Mouse (Mus musculus) cerebellum, adult 11-12 months (tissue): ENCODE measurements around the gene Sec11a.
"Not testable (repeated sequence)": the region's sequence is repeated elsewhere in the genome, so short reads cannot be mapped to it uniquely, and the experiment has no call there.

Experiments
- DNase-seq: peaks from one replicate; pipeline ENCODE4 v3.0.0; 2022

The Sec11a gene

DNA sequence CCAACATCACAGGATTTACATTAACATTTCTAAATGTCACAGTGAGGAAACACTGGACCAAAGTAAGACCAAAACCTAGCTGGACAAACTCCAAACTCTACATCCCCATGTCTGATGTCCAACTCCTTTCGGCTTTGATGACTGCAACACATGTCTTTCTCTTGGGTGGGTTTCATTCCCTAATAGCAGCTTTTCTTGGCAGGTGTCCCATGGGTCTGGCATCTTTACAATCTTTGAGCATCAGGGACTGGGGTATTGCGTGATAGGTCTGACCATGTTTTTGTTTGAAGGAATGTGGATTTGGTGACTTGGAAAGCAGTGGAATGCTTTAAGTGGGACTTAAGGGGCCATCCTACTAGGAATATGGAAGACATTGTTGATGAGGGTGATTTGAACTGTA lies 9.3 kb upstream of the Sec11a start:
- DNase-seq = no peak

DNA sequence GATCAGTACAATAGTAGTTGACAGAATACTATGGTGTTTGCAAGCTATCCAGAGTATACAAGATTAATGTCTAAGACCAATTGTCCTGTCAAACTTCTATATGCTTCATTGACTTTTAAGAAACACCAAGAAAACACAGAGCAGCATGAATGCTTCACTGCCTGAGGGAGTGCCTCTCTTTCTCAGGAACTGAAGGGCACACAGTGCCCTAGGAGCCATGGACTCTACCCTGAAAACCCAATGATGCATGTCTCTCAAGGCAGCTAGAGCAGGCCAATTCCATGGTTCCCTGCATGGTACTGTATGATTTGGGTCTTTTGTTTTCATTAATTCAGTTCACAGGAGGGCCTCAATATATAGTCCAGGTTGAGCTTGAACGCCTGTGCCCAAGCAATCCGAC lies 6.7 kb upstream of the Sec11a start:
- DNase-seq = no peak

DNA sequence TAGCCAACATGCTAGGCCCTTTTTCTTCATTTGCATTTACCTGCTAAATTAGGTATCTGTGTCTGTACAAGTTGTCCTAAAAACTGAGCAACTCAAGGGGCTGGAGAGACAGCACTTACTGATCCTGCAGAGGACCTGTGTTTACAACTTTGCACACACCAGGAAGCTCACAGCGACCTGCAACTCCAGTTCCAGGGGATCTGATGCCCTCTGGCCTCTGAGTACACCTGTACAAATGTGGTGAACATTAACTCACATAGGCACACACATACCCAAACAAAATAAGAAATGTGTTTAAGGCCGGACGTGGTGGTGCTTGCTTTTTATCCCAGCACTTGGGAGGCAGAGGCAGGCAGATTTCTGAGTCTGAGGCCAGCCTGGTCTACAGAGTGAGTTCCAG lies 4.6 kb upstream of the Sec11a start:
- no peak for DNase-seq

DNA sequence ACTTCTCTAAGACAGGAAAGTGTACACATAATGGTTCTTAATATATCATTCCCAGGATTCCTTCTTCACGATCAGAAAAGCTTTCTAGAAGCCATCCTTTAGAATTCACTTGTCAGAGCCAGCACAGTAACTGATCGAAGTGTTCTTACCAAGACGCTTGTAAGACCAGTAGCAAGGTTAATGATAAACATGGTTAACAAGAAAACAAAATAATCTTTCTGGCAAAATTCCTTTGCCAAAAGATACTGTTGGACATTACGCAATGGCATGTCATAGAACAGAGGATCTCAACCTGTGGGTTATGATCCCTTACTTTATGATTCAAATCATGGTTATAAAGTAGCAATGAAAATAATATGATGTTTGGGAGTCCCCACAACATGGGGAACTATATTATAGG lies 3.9 kb upstream of the Sec11a start:
- DNase-seq = no peak

DNA sequence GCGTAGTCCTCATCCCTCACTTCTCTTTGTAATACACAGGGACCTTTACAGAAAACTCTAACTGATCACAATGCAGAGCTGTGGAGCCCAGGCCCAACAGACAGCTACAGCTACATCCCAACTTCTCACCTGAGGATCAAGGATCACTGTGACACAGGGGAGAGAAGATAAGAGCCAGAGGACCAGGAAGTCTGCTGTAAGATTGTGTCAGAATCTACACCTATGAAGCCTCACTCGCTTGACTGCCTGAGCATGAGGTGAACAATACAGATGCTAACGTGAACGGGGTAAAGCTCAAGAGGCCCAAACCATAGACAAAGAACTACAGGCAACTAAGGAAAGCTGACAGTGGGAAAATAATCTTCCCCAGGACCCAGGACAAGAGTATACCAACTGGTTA lies 7.8 kb downstream of the Sec11a start:
- DNase-seq = no peak

DNA sequence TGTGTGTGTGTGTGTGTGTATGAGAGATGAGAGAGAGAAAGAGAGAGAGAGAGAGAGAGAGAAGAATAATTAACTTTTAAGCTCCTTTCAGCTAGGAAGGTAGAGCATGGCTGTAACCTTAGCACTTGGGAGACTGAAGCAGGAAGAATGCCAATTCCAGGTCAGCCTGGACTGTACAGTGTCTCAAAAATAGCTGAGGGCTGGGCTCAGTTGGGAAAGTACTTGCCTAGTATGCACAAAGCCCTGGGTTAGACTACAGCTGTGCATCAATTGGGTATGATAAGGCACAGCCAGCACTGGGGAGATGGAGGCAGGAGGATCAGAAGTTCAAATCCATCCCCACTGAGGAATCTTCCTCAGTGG lies 10.3 kb downstream of the Sec11a start:
- not testable (repeated sequence) for DNase-seq

DNA sequence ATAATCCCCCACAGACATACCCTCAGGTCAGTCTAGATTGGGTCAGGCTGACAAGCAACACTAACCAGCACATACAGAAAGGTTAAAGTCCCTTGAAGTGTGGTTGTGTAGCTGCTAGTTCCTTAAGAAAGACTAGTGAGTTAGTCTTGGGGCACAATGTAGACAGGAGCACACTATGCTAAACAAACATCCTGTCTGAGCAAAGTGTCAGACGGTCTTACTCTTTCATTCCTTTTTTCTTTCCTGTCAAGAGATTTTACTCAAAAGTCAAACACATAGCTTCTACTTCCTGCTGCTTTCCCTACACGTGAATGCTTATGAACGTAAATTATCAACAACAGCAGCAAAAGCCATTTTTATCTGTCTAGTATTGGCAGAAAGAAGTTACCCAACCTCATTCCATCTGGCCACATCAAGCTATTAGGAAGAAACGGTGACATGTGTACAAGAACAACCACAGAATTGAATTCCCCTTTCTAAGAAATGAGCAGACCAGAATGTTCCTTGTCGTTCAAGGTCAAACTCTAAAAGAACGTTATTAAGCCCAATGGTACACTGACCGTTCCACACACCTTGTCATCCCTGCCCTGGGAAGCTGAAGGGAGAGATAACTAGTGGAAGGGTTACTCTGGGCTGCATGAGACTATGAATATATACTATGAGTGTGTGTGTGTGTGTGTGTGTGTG lies 10.8 kb downstream of the Sec11a start:
- not testable (repeated sequence) for DNase-seq

DNA sequence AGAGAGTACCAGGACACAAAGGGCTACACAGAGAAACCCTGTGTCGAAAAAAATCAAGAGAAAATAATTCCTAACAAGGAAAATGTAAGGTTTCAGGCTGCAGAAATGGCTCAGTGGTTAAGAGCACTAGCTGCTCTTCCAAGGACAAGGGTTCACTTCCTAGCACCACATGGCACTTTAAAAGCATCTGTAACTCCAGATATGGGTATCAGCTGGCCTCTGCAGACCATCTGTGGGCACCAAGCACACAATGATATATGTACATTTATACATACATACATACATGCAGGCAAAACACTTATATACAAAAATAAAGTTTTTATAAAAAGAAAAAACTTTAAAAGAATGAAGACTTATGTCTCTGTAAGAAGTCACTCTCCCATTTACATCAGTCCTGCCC lies 11.7 kb downstream of the Sec11a start:
- no peak for DNase-seq

DNA sequence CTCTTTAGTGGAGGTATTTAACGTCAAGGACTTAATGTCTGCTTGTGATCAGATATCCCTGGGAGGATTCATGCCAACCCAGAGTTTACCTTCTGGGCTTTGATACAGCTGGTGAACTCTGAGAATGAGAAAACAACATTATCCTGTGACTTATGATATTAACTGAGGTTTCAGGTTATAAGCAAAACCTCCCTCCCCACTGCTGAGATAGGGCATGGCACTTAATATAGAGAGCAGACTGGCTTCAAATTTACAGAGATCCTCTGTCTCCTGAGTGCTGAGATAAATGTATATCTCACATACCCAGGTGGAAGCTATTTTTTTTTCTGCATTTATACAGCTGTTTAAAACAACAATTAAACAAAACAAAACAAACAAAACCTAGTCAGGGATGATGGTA lies 14.8 kb downstream of the Sec11a start:
- DNase-seq = no peak

DNA sequence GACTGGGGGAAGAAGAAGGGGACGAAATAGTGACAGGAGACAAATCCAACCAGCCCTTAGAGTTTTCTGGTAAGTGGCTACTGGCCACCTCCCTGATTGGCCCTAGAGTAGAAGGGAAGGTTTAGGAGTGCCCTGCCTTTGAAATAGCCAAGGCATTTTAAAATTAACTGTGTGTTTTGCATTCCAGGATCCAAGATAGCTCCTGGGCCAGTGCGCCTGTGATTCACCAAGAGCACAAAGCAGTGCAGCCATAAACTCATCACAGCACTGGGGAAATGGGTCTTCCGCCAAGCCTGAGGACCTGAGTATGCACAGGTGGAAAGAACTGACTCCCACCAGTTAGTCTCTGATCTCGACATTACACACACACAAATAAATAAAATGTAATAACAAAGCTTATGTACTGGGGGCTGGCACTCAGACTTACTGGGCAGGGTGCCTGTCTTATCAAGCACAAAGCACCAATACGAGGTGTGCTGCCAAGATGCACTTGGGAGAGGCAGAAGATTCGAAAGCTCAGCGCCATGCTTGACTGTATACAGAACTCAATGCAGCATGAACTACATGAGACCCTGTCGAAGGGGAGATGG lies 15.9 kb downstream of the Sec11a start:
- DNase-seq = no peak

DNA sequence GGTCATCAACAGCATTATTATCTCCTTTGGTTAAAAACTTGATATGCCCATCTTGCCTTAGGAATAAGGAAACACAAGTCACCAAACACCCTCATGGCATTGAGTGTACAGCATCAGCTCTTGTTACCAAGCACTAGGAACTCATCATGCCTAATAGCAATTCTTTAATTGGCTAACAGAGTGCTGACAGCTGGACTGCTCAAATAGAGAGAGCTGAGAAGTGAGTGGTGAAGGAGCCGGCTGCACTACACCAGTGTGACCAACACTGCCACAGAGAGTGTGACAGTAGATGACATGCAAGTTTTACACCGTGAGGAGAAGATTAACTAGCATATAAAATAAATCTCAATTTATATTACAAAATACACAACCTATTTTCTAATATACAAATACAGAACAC lies 24.4 kb downstream of the Sec11a start:
- DNase-seq = no peak

DNA sequence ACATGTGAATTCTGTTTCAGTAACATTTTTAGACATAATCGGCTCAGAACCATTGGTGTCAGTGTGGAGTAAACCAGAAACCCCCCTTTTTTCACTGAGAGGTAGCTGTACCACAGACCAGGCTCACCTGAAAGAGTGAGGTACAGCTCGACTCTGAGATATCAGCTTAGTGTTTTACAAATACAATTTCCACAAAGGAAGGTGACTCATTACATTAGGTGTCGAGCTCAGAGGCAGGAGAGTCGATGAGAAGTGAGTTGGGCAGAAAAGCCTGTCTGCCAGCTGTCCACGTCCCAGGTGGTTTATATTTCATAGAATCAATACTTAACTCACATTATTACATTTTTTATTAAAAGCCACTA lies 28.0 kb downstream of the Sec11a start:
- DNase-seq = no peak

DNA sequence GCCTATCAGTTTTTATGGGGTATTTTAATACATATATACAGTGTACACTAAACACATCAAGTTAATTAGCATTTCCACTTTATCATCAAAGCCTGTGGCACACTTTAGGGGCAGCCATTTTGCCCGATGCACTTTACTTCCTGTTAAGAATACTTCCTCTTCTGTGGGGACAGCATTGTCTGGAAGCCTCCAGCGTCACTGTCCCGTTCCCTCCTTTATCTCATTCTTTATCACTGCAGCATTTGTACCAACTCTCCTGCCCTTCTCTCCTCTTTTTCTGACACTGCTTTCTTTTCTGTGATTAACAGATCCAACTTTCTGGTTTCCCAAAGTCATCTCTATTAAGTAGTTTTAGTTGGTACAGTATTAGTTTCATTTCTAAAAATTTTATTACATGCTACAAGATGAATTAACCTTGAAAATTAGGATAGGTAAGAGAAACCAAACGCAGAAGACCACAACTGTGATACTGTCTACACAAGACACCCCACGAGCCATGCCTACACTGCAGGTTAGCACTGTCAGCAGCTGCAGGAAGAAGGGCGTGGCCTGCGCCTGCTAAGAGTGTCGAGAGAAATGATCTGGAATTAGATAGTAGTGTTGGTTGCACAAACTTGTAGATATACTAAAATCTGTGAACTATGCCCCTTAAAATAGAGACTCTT lies 28.5 kb downstream of the Sec11a start:
- DNase-seq = no peak

DNA sequence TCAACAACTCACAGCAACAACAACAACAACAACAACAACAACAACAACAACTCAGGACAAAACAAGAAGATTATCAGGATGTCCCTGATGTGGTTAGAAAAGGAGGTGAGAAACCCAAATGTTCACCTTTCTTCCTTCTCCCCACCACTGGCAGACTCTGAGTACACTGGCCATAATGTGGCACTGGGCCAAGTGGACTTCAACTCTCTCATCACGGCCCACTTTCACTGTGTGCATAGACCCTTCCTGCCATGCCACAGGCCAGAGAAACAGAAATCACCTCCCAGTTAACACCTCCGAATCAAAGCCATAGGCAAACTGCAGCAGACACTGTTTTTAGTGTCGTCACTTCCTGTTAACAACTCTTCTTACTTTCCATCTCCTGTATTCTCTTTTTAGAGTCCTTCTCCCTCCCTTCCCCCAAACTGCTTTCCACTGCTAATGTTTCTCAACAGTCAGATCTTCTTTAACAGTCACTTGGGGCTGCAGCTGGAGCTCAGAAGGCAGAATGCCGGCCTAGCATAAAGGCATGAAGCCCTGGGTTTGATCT lies 29.6 kb downstream of the Sec11a start:
- DNase-seq = no peak

DNA sequence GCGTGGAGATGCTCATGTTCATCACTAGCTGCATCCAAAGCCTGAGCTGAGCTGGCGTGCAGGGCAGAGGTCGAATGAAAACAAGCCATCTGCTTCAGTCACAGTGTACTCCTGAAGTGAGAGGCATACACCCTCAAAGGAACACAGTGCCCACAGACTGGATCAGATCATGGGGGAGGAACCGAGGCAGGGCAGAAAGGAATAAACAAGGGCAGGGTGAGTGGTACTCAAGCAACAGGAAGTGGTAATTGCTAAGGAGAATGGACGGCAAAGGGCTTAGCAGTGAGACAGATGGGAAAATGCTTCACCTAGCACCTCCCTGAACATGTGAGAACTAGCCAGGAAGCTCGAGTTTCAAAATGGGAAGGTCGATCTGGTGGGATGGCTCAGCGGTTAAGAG lies 35.1 kb downstream of the Sec11a start:
- DNase-seq = no peak

DNA sequence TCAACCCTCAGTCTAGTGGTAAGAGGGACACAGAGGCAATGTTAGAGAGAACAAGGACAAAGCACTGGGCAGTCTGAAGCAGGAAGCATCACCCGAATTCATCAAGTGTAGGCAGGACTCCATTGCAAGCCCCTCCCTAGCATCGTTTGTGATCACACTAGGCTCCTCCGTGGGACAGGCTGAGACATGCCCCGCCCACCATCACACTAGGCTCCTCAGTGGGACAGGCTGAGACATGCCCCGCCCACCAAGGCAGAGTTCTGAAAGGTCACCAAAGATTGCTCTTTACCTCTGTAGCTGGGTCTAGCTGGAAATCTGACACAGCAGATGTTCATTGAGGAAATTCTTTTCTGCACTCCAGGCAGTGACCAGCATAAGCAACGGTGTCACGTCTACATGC lies 36.5 kb downstream of the Sec11a start:
- DNase-seq = no peak

DNA sequence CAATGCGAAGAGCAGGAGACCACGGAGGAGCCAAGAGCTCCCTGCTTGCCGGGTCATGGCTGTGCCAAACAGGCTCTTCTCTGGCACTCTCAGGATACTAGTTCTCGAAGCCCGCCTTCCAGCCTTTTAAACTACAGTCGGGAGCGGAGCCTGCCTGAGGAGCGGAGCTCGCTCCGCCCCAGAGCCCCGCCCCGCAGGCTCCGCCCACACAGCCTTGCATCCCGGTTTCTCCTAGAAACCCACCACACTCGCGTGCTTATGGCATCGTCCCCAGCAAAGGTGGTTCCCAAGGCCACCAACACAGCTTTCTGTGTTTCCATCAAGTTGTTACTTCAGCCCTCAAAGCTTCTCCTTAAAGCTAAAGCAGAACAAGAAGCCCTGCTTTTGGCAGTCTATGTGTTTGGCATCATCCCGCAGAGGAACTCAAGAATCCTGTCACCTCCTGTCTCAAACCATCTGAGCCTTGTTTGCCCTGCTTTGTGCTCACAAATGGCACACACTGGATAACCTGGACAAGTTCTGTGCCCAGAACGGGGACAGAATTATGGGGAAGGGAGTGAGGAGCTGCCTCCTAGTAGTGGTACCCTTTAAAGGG lies 42.6 kb downstream of the Sec11a start, which contains the start of gene Nmb:
Gene Nmb (minus strand): TSS at position 156 of the 595 bp plus-strand sequence.
- DNase-seq = peak; percentile 64

DNA sequence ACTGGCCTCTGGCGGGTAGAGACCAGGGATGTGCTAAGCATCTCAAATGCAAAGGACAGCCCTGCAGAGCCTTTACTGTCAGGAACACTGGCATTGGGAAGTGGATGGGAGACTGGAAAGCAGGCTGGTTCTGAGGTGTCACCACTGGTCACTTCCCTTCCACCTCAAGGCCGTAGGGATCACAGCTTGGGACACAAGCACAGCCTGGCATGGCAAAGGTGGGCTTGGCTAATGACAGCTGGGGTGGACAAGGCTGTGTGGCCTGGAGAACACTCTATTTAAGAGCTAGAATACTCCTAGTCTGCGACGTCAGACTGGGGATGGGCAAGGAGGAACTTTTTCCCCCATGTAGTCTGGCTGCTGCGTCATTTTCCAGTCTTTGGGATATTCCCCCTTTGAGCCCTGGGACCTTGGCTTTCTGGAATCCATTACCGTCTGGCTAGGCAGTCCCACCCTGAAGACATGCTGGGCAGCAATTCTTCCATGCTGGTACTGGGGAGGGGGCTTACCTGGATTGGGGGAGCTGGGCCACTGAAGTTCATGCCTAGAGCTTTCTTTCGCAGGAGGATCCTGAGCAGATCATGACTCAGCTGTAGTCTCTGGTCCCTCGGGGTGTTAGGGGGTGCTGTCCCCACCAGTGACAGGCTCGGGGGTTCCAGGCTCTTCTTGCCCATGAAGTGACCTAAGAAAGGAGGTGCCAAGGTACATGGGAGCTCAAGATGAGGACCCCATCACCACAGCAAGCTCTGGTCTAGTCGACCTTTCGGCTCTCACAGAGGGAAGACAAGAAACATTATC lies 43.8 kb downstream of the Sec11a start:
- peak; percentile 18 for DNase-seq

DNA sequence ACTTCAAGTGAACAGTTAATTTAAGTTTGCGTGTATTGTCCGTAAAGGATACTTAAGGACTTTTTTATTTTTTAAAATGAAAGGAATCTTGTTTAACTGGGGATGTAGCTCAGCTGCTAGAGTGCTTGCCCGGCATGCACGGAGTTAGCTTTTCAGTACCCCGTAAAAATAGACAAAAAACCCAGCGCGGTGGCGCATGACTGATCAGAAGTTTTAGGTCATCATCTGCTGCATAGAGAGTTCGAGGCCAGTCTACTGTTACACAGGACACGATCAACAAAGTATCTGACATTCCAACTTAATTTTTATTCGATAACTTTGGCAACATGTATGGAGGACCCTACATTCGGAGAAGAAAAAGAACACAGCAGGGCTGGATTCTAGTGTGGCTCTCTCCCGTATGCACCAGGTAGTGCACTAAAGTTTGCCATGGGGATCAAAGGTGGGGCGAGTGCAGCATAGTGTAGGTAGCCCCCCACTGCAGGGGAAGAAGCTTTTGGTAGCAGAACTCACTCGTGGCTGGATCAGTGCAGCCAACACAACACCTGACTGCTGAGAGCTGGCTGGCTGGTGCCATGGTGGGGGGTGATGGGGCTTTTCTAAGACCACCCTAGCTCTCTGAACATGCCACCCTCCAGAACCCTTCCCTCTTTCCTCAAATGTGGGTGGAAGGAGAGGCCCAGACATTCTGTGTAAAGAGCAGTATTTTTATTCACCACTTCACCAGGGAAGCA lies 45.9 kb downstream of the Sec11a start:
- DNase-seq = peak; percentile 31

DNA sequence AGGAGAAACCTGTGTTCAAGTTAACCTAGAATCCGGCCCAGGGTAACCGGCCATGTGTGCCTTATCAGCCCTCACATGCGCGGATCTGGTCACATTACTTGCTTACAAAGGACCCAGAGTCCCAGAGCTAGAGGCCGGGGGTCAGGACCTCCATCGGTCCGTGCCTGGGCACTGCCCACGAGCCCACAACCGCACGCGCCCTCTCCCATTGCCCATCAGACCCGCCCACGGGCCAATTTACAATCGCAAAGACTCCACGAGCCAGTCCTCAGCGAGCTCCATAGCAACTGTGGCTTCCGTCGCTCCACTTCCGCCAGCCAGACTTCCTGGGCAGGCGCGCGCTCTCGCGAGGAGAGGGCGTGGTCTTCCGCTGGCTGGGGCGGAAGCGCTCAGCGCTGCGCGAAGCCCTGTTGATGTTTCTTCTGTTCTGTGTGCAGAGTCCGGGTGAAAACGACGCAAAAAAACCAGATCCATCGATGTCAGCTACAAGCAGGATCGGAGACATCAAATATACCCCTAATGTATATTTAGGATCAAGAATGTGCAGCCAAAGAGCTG lies 46.6 kb downstream of the Sec11a start, which contains the start of gene Wdr73:
Gene Wdr73 (minus strand): TSS at position 326 of the 558 bp plus-strand sequence.
- DNase-seq = peak; percentile 85

DNA sequence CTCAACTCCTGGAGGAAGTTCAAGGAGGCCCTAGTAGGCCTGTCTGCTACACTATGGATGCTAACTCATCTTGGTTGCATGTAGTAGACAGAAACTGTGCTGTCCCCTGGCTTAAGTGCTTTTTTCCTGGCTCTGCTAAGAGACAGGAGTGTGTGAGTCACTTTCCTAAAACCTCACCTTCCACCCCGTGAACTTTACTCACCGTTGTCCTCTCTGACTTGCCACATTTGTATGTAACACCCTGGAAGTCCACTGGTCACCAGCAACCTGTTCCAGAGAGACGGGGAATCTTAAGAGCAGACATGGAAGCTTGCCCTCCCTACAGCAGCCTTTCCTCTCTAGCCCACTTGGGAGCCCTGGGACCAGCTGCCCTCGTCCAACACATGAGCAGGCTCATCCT lies 49.9 kb downstream of the Sec11a start:
- DNase-seq = no peak

DNA sequence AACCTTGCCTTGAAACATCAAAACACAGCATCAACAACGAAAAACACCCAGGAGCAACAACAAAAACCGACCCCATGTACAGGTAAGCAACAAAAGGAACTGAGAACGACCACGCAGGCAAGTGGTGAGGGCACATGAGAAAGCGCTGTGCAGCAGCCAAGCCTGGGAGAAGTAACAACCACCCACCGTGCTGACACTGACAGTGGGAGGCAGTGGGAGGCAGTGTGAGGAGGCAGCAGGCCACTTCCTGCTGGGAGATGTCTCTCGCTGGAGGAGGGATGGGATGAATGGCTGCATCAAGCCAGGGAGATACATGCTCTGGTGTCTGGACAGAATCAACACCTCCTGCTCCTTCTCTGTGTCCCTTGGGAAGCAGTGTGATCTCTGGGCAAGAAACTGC lies 50.4 kb downstream of the Sec11a start:
- DNase-seq = no peak
